Comparison of ENCODE assay signal across 21 mouse cellular contexts in genomic region chr7:49290308-49290707, GRCm38 (mm10).
A peak's percentile ranks its signal among the peaks of the same experiment; 100 is the strongest.
DNase-seq lines count a peak whose midpoint lies in the region; ATAC-seq and TF ChIP-seq lines count a peak whose summit lies in the region.
"Had no signal": no experiment of that assay in that cellular context is flagged by ENCODE, and none has a peak within 500 bp of the region (broad histone marks: within the 10 kb centered on the region; RNA-seq: fewer than 3 reads in every experiment).

No protein-coding gene starts in this region.

- peak overlapping the region; percentile 74 for H3K27ac ChIP-seq in MEL (ENCODE audit: control insufficient read depth, low read depth, low read length)
- peak overlapping the region; percentile 87 for H3K27ac ChIP-seq in intestine, postnatal 0 days (ENCODE audit: low read depth, low read length)
- H3K27ac ChIP-seq: embryonic facial prominence, embryonic 10.5 days; forebrain, embryonic 13.5 days; heart, adult 2 months; hindbrain, embryonic 10.5 days had no signal

- no peaks in the 10 kb centered on the region for H3K27me3 ChIP-seq in MEL (ENCODE audit: control insufficient read depth in 1 of 2, insufficient read depth in 2 of 2, low read length in 2 of 2)
- no peaks in the 10 kb centered on the region for H3K27me3 ChIP-seq in intestine, postnatal 0 days (replicated peaks; ENCODE audit: control insufficient read depth, insufficient read depth, low read length)
- H3K27me3 ChIP-seq: forebrain, embryonic 13.5 days; heart, embryonic 12.5 days had no signal

- ATAC-seq in intestine, postnatal 0 days, result peak; percentile 48
- ATAC-seq: activated CD4-positive, CD25-positive, alpha-beta regulatory T cell, adult 4 months; CD4-positive, CD25-positive, alpha-beta regulatory T cell, adult 4 months; forebrain, embryonic 13.5 days; forebrain, postnatal 0 days had no signal

- TF ChIP-seq POLR2A in MEL (IDR thresholded peaks at IDR 0.05; ENCODE audit: control insufficient read depth in 1 of 2, insufficient read depth in 1 of 2, low read depth in 1 of 2, low read length in 2 of 2, poor library complexity in 1 of 2), result no peak

- H3K9ac ChIP-seq in MEL (ENCODE audit: control insufficient read depth, low read depth, low read length, poor library complexity, severe bottlenecking), result peak overlapping the region; percentile 12; the same call in 1 of the 2 replicates
- no peak overlapping the region for H3K9ac ChIP-seq in intestine, postnatal 0 days (ENCODE audit: low read depth, low read length)
- H3K9ac ChIP-seq: forebrain, embryonic 13.5 days; forebrain, postnatal 0 days; heart, embryonic 12.5 days had no signal

- no peak for TF ChIP-seq EP300 in MEL (IDR thresholded peaks at IDR 0.05; ENCODE audit: low read depth in 1 of 2, low read length in 2 of 2)

- peak; percentile 20 for DNase-seq in kidney, adult 18-20 months
- DNase-seq in kidney, postnatal 14 days, result no peak
- peak; percentile 27 to 39 for DNase-seq in kidney, postnatal 36 days
- no peak for DNase-seq in kidney, postnatal 10 days
- DNase-seq in MEL (ENCODE audit: low read depth, low spot score), result no peak
- no peak for DNase-seq in ovary, postnatal 10 days (ENCODE audit: low spot score)
- DNase-seq: adrenal gland, postnatal 14 days; B cell, adult 2 months; cerebellum, adult 11-12 months; cerebellum, adult 9-11 months; forebrain, postnatal 0 days; gastrocnemius, postnatal 14 days; heart, adult 2 months had no signal

- peak overlapping the region; percentile 48; the same call in 1 of the 2 replicates for H3K4me2 ChIP-seq in intestine, postnatal 0 days (replicated peaks; ENCODE audit: low read depth)
- H3K4me2 ChIP-seq: forebrain, embryonic 13.5 days; heart, embryonic 12.5 days had no signal

- H3K9me3 ChIP-seq in MEL (replicated peaks; ENCODE audit: insufficient read depth, low read length), result no peaks in the 10 kb centered on the region
- no peaks in the 10 kb centered on the region for H3K9me3 ChIP-seq in intestine, postnatal 0 days (ENCODE audit: control insufficient read depth)
- H3K9me3 ChIP-seq: forebrain, embryonic 13.5 days; heart, embryonic 12.5 days; hindbrain, embryonic 10.5 days had no signal

- peaks cover 0 to 17% of the 10 kb centered on the region in 2 experiments; a peak in 2 of 4 replicates for H3K36me3 ChIP-seq in MEL (ENCODE audit: control insufficient read depth in 1 of 2, insufficient read depth in 2 of 2, low read length in 2 of 2)
- no peaks in the 10 kb centered on the region for H3K36me3 ChIP-seq in intestine, postnatal 0 days (ENCODE audit: control insufficient read depth, insufficient read depth)
- H3K36me3 ChIP-seq: embryonic facial prominence, embryonic 10.5 days; G1E; hindbrain, embryonic 10.5 days had no signal

- H3K4me3 ChIP-seq in MEL (ENCODE audit: control insufficient read depth in 1 of 2, insufficient read depth in 1 of 2, low read depth in 2 of 2, low read length in 2 of 2), result no peak overlapping the region
- peak overlapping the region; percentile 21 for H3K4me3 ChIP-seq in intestine, postnatal 0 days (ENCODE audit: low read depth, low read length)
- H3K4me3 ChIP-seq: embryonic facial prominence, embryonic 10.5 days; forebrain, embryonic 13.5 days; heart, adult 2 months; heart, embryonic 12.5 days; hindbrain, embryonic 10.5 days had no signal

- TF ChIP-seq RAD21 in MEL (IDR thresholded peaks at IDR 0.05; ENCODE audit: low read depth, low read length), result no peak

- H3K79me2 ChIP-seq in MEL (ENCODE audit: control insufficient read depth, insufficient read depth, low read length, poor library complexity), result no peaks in the 10 kb centered on the region

- peaks cover 14 to 24% of the 10 kb centered on the region in 2 experiments for H3K4me1 ChIP-seq in MEL (ENCODE audit: control insufficient read depth in 1 of 2, insufficient read depth in 2 of 2, low read length in 2 of 2)
- H3K4me1 ChIP-seq in intestine, postnatal 0 days (replicated peaks; ENCODE audit: control insufficient read depth, insufficient read depth, low read length), result peaks cover 3% of the 10 kb centered on the region; the same call in 1 of the 2 replicates
- H3K4me1 ChIP-seq: forebrain, embryonic 13.5 days had no signal

- 37% methylated on average over 4 of the region's 4 CpGs for WGBS in intestine, postnatal 0 days

- no peak for TF ChIP-seq CTCF in MEL (IDR thresholded peaks at IDR 0.05 in 2 of 3, conservative IDR thresholded peaks at IDR 0.05 in 1 of 3; ENCODE audit: control insufficient read depth in 1 of 3, insufficient read depth in 1 of 3, low read depth in 2 of 3, low read length in 3 of 3, poor library complexity in 1 of 3, severe bottlenecking in 1 of 3)
- TF ChIP-seq CTCF in intestine, postnatal 0 days (IDR thresholded peaks at IDR 0.05; ENCODE audit: low read depth), result no peak

TF ChIP-seq in MEL, 35 proteins besides CTCF, POLR2A, EP300 and RAD21:
- no peak for TF ChIP-seq CHD2 (IDR thresholded peaks at IDR 0.05; ENCODE audit: low read length)
- TF ChIP-seq MXI1 (IDR thresholded peaks at IDR 0.05; ENCODE audit: low read depth, low read length), result no peak
- no peak for TF ChIP-seq SMC3 (IDR thresholded peaks at IDR 0.05; ENCODE audit: low read depth, low read length)
- no peak for TF ChIP-seq MAFK (IDR thresholded peaks at IDR 0.05; ENCODE audit: borderline replicate concordance, low read depth, low read length)
- no peak for TF ChIP-seq POLR2AphosphoS5 (IDR thresholded peaks at IDR 0.05; ENCODE audit: borderline replicate concordance, low read depth, low read length)
- TF ChIP-seq CHD1 (IDR thresholded peaks at IDR 0.05; ENCODE audit: low read depth, low read length), result no peak
- no peak for TF ChIP-seq ZNF384 (IDR thresholded peaks at IDR 0.05; ENCODE audit: low read depth, low read length)
- no peak for TF ChIP-seq POLR2AphosphoS2 (IDR thresholded peaks at IDR 0.05; ENCODE audit: low read length)
- no peak for TF ChIP-seq SIN3A (IDR thresholded peaks at IDR 0.05; ENCODE audit: low read length)
- TF ChIP-seq NRF1 (IDR thresholded peaks at IDR 0.05; ENCODE audit: insufficient read depth, low read depth, low read length, poor library complexity, severe bottlenecking), result no peak
- no peak for TF ChIP-seq E2F4 (IDR thresholded peaks at IDR 0.05; ENCODE audit: borderline replicate concordance, low read depth, low read length)
- TF ChIP-seq MEF2A (IDR thresholded peaks at IDR 0.05; ENCODE audit: extremely low read depth, insufficient replicate concordance, low read depth, low read length, poor library complexity, severe bottlenecking), result no peak
- no peak for TF ChIP-seq ETS1 (IDR thresholded peaks at IDR 0.05; ENCODE audit: low read depth, low read length)
- no peak for TF ChIP-seq ZC3H11A (IDR thresholded peaks at IDR 0.05; ENCODE audit: low read depth, low read length)
- TF ChIP-seq NELFE (IDR thresholded peaks at IDR 0.05; ENCODE audit: low read depth, low read length), result no peak
- TF ChIP-seq JUND (IDR thresholded peaks at IDR 0.05; ENCODE audit: low read depth, low read length), result no peak
TF ChIP-seq in MEL: peak in this region for 0.

Comparison
In these comparisons a context has a peak if more than half of its experiments do, and no peak if none do; other contexts are left out.
1. DNase-seq: peak in kidney, adult 18-20 months (single experiment) and kidney, postnatal 36 days (2 of 2); none in kidney, postnatal 14 days (single experiment), kidney, postnatal 10 days (single experiment), MEL (single experiment) and ovary, postnatal 10 days (single experiment).